Comparison of ENCODE assay signal across 8 mouse cellular contexts in the genomic region with DNA sequence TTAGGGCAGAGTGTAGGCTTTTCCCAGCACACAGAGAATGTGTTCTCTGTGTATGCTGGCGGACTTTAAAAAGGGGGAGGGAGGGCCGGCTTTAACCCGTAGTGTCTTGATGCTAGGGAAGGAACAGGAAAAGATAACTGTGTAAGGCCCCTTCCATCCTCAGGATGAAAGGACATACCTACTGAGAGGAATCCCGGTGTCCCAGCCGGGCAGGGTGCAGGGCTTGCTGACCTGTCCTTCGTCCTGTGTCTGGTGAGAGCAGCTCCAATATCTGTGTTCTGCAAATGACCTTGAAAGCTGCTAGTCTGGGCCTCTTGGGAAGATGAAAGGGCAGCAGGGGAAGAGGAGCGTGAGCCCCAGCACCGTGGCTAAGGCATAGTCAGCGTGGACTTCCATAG. TPM values are rescaled to one million over a fixed set of nuclear protein-coding genes. Genes with fewer than 3 reads are reported as not detected.
DNase-seq lines count a peak whose midpoint lies in the region; ATAC-seq and TF ChIP-seq lines count a peak whose summit lies in the region.

No protein-coding gene starts in this region.

- peak overlapping the region; percentile 56 for H3K4me2 ChIP-seq in lung, postnatal 0 days (replicated peaks; ENCODE audit: low read depth, low read length)
- H3K4me2 ChIP-seq in forebrain, postnatal 0 days (ENCODE audit: low read depth) = peak overlapping the region; percentile 88
- H3K4me2 ChIP-seq in kidney, embryonic 15.5 days = peak overlapping the region; percentile 83

- 52% methylated on average over 9 of the region's 9 CpGs for WGBS in lung, postnatal 0 days
- WGBS in forebrain, postnatal 0 days = 63% methylated on average over 9 of the region's 9 CpGs
- 69% methylated on average over 9 of the region's 9 CpGs for WGBS in kidney, embryonic 15.5 days

- peaks cover 12% of the 10 kb centered on the region; the same call in 1 of the 2 replicates for H3K4me1 ChIP-seq in lung, postnatal 0 days (ENCODE audit: insufficient read depth, low read depth, low read length)
- peaks cover 9% of the 10 kb centered on the region; the same call in 1 of the 2 replicates for H3K4me1 ChIP-seq in forebrain, postnatal 0 days (ENCODE audit: insufficient read depth)
- H3K4me1 ChIP-seq in kidney, embryonic 15.5 days = peaks cover 36% of the 10 kb centered on the region

- no peaks in the 10 kb centered on the region for H3K9me3 ChIP-seq in lung, postnatal 0 days (ENCODE audit: low read length)
- no peaks in the 10 kb centered on the region for H3K9me3 ChIP-seq in forebrain, postnatal 0 days (ENCODE audit: low read length)
- no peaks in the 10 kb centered on the region for H3K9me3 ChIP-seq in kidney, embryonic 15.5 days (replicated peaks)

- H3K36me3 ChIP-seq in lung, postnatal 0 days (ENCODE audit: insufficient read depth, low read length) = no peaks in the 10 kb centered on the region
- no peaks in the 10 kb centered on the region; the same call in 1 of the 2 replicates for H3K36me3 ChIP-seq in forebrain, postnatal 0 days (ENCODE audit: insufficient read depth)
- H3K36me3 ChIP-seq in kidney, embryonic 15.5 days = peaks cover 19% of the 10 kb centered on the region; the same call in 1 of the 2 replicates

- no peak for TF ChIP-seq EP300 in lung, postnatal 0 days (IDR thresholded peaks at IDR 0.05)

- H3K9ac ChIP-seq in lung, postnatal 0 days (replicated peaks; ENCODE audit: low read depth) = peak overlapping the region; percentile 73; the same call in 1 of the 2 replicates
- H3K9ac ChIP-seq in forebrain, postnatal 0 days = peak overlapping the region; percentile 85; the same call in 1 of the 2 replicates
- peak overlapping the region; percentile 61 for H3K9ac ChIP-seq in kidney, embryonic 15.5 days

- ATAC-seq in lung, postnatal 0 days = no peak
- ATAC-seq in forebrain, postnatal 0 days = no peak
- ATAC-seq in kidney, embryonic 15.5 days (replicated peaks; ENCODE audit: low FRiP score) = no peak
- no peak for ATAC-seq in granulocyte monocyte progenitor cell, adult 5-6 weeks (replicated peaks; ENCODE audit: poor library complexity, severe bottlenecking)
- no peak for ATAC-seq in megakaryocyte-erythroid progenitor cell, adult 5-6 weeks (replicated peaks; ENCODE audit: low FRiP score, low TSS enrichment, poor library complexity, severe bottlenecking)
- ATAC-seq in CD4-positive, CD25-positive, alpha-beta regulatory T cell, adult 4 months = no peak

- H3K27me3 ChIP-seq in lung, postnatal 0 days (replicated peaks; ENCODE audit: insufficient read depth, low read length) = no peaks in the 10 kb centered on the region
- no peaks in the 10 kb centered on the region for H3K27me3 ChIP-seq in forebrain, postnatal 0 days (ENCODE audit: insufficient read depth, low read length)
- H3K27me3 ChIP-seq in kidney, embryonic 15.5 days = no peaks in the 10 kb centered on the region

- H3K4me3 ChIP-seq in lung, postnatal 0 days (ENCODE audit: low read depth, low read length) = peak overlapping the region; percentile 75; the same call in 1 of the 2 replicates
- peak overlapping the region; percentile 78; the same call in 1 of the 2 replicates for H3K4me3 ChIP-seq in forebrain, postnatal 0 days (ENCODE audit: low read depth, low read length)
- H3K4me3 ChIP-seq in kidney, embryonic 15.5 days (replicated peaks) = peak overlapping the region; percentile 72

- peak overlapping the region; percentile 97 for H3K27ac ChIP-seq in lung, postnatal 0 days (ENCODE audit: low read length)
- H3K27ac ChIP-seq in forebrain, postnatal 0 days (ENCODE audit: low read depth, low read length) = no peak overlapping the region
- peak overlapping the region; percentile 100 for H3K27ac ChIP-seq in kidney, embryonic 15.5 days

- no peak for TF ChIP-seq CTCF in lung, postnatal 0 days (IDR thresholded peaks at IDR 0.05)
- TF ChIP-seq CTCF in forebrain, postnatal 0 days (IDR thresholded peaks at IDR 0.05; ENCODE audit: low read depth) = no peak

- no peak for DNase-seq in lung, postnatal 0 days (ENCODE audit: low spot score)
- no peak for DNase-seq in lung, postnatal 10 days
- no peak for DNase-seq in forebrain, postnatal 0 days
- DNase-seq in neural tube, embryonic 10.5 days (ENCODE audit: extremely low spot score, low spot score) = peak; percentile 35

RNA-seq across cellular contexts. Expression of a gene that starts 1.5 kb away (rescaled TPM):
- polyA plus RNA-seq in lung, postnatal 0 days (2015; fragmentation: Nextera tagmentation; extraction: Ambion mirVana) = 18.1 and 19.1 TPM in 2 replicates
- 48.8 and 52.1 TPM in 2 replicates for total RNA-seq in forebrain, postnatal 0 days (2014; rRNA removed)
- polyA plus RNA-seq in forebrain, postnatal 0 days (2015; fragmentation: Nextera tagmentation; extraction: Ambion mirVana) = 21.6 and 25.7 TPM in 2 replicates
- polyA plus RNA-seq in kidney, embryonic 15.5 days (2015; fragmentation: Nextera tagmentation; extraction: Ambion mirVana) = 34.6 and 39.1 TPM in 2 replicates
- total RNA-seq in granulocyte monocyte progenitor cell, adult 5-6 weeks (2014; fragmentation: Nextera tagmentation) = 15.0 and 22.3 TPM in 2 replicates
- 13.0 and 21.3 TPM in 2 replicates for total RNA-seq in granulocyte monocyte progenitor cell, adult 5-6 weeks (2017)
- 34.4 and 68.3 TPM in 2 replicates for total RNA-seq in megakaryocyte-erythroid progenitor cell, adult 5-6 weeks (2014; fragmentation: Nextera tagmentation)
- total RNA-seq in megakaryocyte-erythroid progenitor cell, adult 5-6 weeks (2017) = 13.8 and 20.4 TPM in 2 replicates
- 10 to 100 TPM; 12.0 to 39.6 TPM for polyA plus RNA-seq in CD4-positive, CD25-positive, alpha-beta regulatory T cell, adult 4 months (2017; shearing (Covaris generic))

RNA-seq across cellular contexts. Expression of a gene that starts 39.1 kb away (rescaled TPM):
- polyA plus RNA-seq in lung, postnatal 0 days (2015; fragmentation: Nextera tagmentation; extraction: Ambion mirVana) = 3.0 and 3.9 TPM in 2 replicates
- total RNA-seq in forebrain, postnatal 0 days (2014; rRNA removed) = 62.8 and 65.6 TPM in 2 replicates
- 7.5 and 9.9 TPM in 2 replicates for polyA plus RNA-seq in forebrain, postnatal 0 days (2015; fragmentation: Nextera tagmentation; extraction: Ambion mirVana)
- polyA plus RNA-seq in kidney, embryonic 15.5 days (2015; fragmentation: Nextera tagmentation; extraction: Ambion mirVana) = 6.4 and 7.3 TPM in 2 replicates
- not detected in 2 replicates for total RNA-seq in granulocyte monocyte progenitor cell, adult 5-6 weeks (2014; fragmentation: Nextera tagmentation)
- total RNA-seq in granulocyte monocyte progenitor cell, adult 5-6 weeks (2017) = not detected in 2 replicates
- total RNA-seq in megakaryocyte-erythroid progenitor cell, adult 5-6 weeks (2014; fragmentation: Nextera tagmentation) = not detected in 2 replicates
- not detected in 2 replicates for total RNA-seq in megakaryocyte-erythroid progenitor cell, adult 5-6 weeks (2017)
- polyA plus RNA-seq in CD4-positive, CD25-positive, alpha-beta regulatory T cell, adult 4 months (2017; shearing (Covaris generic)) = under 1 TPM in 1 of 2 experiments, not detected in 1; 0.13 TPM

RNA-seq across cellular contexts. Expression of a gene that starts 42.8 kb away (rescaled TPM):
- 554 and 577 TPM in 2 replicates for polyA plus RNA-seq in lung, postnatal 0 days (2015; fragmentation: Nextera tagmentation; extraction: Ambion mirVana)
- total RNA-seq in forebrain, postnatal 0 days (2014; rRNA removed) = 804 and 1,069 TPM in 2 replicates
- 578 and 651 TPM in 2 replicates for polyA plus RNA-seq in forebrain, postnatal 0 days (2015; fragmentation: Nextera tagmentation; extraction: Ambion mirVana)
- polyA plus RNA-seq in kidney, embryonic 15.5 days (2015; fragmentation: Nextera tagmentation; extraction: Ambion mirVana) = 1,112 and 1,115 TPM in 2 replicates
- 2,307 and 2,508 TPM in 2 replicates for total RNA-seq in granulocyte monocyte progenitor cell, adult 5-6 weeks (2014; fragmentation: Nextera tagmentation)
- 3,100 and 3,113 TPM in 2 replicates for total RNA-seq in granulocyte monocyte progenitor cell, adult 5-6 weeks (2017)
- total RNA-seq in megakaryocyte-erythroid progenitor cell, adult 5-6 weeks (2014; fragmentation: Nextera tagmentation) = 2,690 and 2,775 TPM in 2 replicates
- 3,160 and 3,275 TPM in 2 replicates for total RNA-seq in megakaryocyte-erythroid progenitor cell, adult 5-6 weeks (2017)
- 1,000 to 10,000 TPM; 3,782 to 4,433 TPM for polyA plus RNA-seq in CD4-positive, CD25-positive, alpha-beta regulatory T cell, adult 4 months (2017; shearing (Covaris generic))

RNA-seq across cellular contexts. Expression of a gene that starts 43.3 kb away (rescaled TPM):
- 34.4 and 35.3 TPM in 2 replicates for polyA plus RNA-seq in lung, postnatal 0 days (2015; fragmentation: Nextera tagmentation; extraction: Ambion mirVana)
- 113 and 127 TPM in 2 replicates for total RNA-seq in forebrain, postnatal 0 days (2014; rRNA removed)
- 58.6 and 69.0 TPM in 2 replicates for polyA plus RNA-seq in forebrain, postnatal 0 days (2015; fragmentation: Nextera tagmentation; extraction: Ambion mirVana)
- 10.9 and 11.2 TPM in 2 replicates for polyA plus RNA-seq in kidney, embryonic 15.5 days (2015; fragmentation: Nextera tagmentation; extraction: Ambion mirVana)
- total RNA-seq in granulocyte monocyte progenitor cell, adult 5-6 weeks (2014; fragmentation: Nextera tagmentation) = 1.5 and 1.6 TPM in 2 replicates
- total RNA-seq in granulocyte monocyte progenitor cell, adult 5-6 weeks (2017) = 1.6 and 4.0 TPM in 2 replicates
- 12.7 and 18.1 TPM in 2 replicates for total RNA-seq in megakaryocyte-erythroid progenitor cell, adult 5-6 weeks (2014; fragmentation: Nextera tagmentation)
- 5.9 and 7.0 TPM in 2 replicates for total RNA-seq in megakaryocyte-erythroid progenitor cell, adult 5-6 weeks (2017)
- under 1 TPM; 0.86 to 0.94 TPM for polyA plus RNA-seq in CD4-positive, CD25-positive, alpha-beta regulatory T cell, adult 4 months (2017; shearing (Covaris generic))
